Mouse (Mus musculus): Measurements from ENCODE around the gene 1700022I11Rik.

Gene 1700022I11Rik

GRCm38 (mm10) chr4:42969304-42969703 lies at the start of gene 1700022I11Rik:
1700022I11Rik (plus strand) TSS chr4:42969604.
- no peak for DNase-seq

DNA sequence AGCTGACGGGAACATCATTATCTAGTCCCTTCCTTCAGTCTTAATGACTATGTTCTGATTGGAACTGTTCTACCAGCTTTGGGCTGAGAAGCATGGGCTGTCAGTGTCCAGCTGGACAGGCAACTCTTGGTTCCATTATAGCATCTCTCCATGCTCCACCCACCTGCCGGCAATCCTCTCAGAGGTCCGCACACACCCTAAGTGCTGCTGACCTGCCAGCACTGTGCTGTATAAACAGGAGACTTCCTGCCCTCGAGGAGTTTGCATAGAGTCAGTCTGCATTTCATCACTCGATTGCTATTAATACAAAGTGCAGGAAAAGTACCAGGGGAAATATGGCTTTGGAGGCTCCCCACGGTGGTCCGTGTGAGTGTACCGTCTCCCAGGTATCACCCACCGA lies 48.7 kb upstream of the 1700022I11Rik start:
- DNase-seq, result no peak

- DNase-seq, result no peak
Measured at GRCm38 (mm10) chr4:42921536-42921935, 47.9 kb upstream of the 1700022I11Rik start.

DNA sequence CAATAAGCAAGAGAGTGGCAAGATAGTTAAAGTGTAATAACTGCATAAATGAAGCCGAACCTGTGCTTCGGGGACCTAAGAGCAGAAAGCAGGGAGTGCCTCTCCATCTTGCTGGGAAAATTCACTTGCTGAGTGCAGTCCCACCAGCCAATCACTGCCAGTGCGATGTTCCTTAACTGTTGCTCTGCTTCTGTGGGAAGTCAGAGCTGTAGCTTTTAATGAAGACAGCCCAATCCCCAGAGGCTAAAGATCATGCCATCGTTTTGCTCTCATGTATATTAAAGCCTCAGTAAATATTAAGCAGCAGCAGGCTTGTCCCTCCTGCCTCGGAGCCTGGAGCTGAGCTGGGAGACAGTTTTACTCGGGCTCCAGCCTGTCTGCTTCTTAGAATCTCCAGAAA lies 47.3 kb upstream of the 1700022I11Rik start:
- DNase-seq, result no peak

- no peak for DNase-seq
Measured at GRCm38 (mm10) chr4:42922461-42922860, 46.9 kb upstream of the 1700022I11Rik start.

- DNase-seq, result no peak
Measured at GRCm38 (mm10) chr4:42924095-42924710, 45.2 kb upstream of the 1700022I11Rik start.

- no peak for DNase-seq
Measured at GRCm38 (mm10) chr4:42928209-42928608, 41.2 kb upstream of the 1700022I11Rik start.

- no peak for DNase-seq
Measured at GRCm38 (mm10) chr4:42928952-42929351, 40.5 kb upstream of the 1700022I11Rik start.

DNA sequence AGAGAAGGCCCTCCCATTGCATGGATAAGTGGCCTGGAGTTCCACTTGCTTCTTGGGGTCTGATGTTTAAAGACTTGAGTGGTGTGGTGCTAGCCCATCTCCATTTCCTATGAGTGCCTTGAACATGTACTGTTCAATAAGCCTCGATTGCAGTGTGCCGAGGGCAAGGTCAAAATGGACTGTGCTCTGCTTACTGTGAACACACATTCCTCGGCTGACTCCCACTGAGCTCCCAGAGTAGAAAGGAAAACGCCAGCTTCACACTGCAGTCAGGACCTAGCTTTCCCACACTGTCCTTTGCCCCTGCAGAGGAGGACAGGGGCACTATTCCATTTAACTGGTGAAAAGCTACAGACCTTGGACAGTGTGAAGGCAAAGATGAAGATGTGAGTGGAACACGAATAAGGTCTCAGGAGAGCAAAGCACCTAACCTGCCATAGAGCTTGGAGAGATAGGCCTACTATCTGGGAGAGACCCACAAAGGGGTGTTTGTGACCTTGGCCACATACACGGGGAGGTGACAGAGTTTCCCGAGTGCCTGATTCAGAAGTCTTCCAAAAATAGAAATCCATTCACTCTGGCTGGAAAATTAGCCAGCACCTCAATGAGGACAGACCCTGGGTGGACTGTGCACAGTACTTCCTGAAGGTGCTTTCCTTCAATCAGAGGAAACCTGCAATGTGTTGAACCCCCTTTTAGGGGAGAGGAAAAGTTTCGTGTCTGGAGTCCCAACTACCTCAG lies 37.0 kb upstream of the 1700022I11Rik start:
- no peak for DNase-seq

- DNase-seq, result no peak
Measured at GRCm38 (mm10) chr4:42933630-42934029, 35.8 kb upstream of the 1700022I11Rik start.

GRCm38 (mm10) chr4:42941396-42941795 lies 28.0 kb upstream of the 1700022I11Rik start:
- no peak for DNase-seq

GRCm38 (mm10) chr4:42943341-42943740 lies 26.1 kb upstream of the 1700022I11Rik start:
- no peak for DNase-seq

DNA sequence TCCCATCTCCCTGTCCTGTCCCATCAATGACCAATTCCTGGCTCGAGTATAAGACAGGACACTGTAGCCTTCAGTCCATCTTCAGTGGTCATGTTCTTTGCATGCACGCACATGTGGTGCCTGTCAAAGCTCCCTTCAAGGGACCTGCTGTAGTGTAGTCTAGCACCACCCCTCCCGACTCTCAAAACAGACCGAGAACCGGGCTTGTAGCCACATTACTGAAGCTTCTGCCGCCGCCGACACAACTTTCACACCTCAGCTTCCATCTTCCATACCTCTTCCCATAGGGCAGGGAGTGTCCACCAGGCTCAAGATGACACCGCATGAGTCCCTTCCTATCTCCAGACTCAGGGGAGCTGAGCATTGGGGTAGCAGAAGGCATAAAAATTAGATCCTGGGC lies 25.2 kb upstream of the 1700022I11Rik start:
- no peak for DNase-seq

GRCm38 (mm10) chr4:42945043-42945442 lies 24.4 kb upstream of the 1700022I11Rik start:
- no peak for DNase-seq

DNA sequence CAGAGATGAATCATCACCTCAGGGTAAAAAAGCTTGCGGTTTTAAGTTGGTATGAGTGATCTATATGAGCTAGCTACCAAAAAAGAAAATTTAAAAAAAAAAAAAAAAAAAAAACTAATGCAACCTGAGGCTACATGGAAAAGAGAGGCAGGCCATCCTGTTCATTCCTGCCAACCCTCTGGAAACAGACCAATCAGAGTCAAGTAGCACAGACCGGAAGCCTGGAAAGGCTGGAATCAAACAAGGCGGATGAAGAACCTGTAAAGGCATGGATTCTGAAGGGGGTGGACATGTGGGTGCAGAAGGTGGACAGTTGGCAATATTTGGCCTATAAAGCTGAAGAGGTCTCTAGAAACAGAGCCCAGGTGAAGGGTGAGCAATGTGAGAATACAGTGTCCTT lies 24.0 kb upstream of the 1700022I11Rik start:
- no peak for DNase-seq

DNA sequence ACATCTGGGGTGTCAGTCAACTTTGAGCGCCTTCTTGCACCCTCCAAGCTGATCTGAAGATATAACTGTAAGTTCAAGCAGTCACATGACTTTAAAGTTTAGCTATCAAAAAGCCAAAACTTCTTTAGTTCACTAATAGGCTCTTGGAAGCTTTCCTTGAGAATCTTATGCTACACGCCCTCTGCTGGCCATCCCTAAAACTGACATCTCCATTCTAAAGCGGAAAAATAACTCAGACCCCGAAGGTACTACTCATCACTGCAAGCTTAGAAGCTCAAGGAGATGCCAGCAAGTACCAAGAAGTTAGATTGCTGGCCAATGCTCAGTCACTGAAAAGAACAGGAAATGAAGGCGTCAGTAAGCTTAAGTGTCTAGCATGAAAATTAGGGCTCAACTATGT lies 23.5 kb upstream of the 1700022I11Rik start:
- peak; percentile 54 for DNase-seq

GRCm38 (mm10) chr4:42946733-42947290 lies 22.6 kb upstream of the 1700022I11Rik start:
- no peak for DNase-seq

- DNase-seq, result no peak
Measured at GRCm38 (mm10) chr4:42948527-42948926, 20.9 kb upstream of the 1700022I11Rik start.

DNA sequence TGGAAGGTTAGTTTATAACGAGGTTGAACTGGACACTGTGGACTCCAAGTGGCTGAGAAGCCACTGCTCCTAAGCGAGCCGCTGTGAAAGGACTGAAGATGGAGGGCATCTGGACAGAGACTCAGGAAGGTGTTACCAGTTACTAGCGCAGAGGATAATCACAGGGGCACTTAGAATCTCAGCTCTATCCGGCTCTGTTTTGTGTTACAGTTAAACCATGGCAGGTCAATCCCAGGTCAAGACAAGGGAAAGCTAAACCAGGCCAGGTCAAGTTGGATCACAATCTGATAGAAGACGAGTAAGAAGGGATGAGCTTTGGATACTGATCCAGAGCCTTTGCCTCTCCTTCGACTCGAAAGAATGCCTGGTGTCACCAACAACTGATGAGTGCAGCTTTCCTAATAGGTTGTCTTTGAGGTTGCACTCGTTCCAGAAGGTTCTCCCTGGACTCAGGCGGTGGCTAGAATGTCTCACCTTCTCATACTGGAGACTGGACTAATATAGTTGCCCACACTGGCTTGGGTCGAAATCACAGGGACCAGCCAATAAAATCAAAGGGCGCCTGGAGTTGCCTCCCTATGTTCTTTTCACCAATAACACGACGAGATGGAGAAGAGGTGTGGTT lies 20.2 kb upstream of the 1700022I11Rik start:
- no peak for DNase-seq

GRCm38 (mm10) chr4:42949676-42950051 lies 19.7 kb upstream of the 1700022I11Rik start, which contains the start of gene Dnajb5:
Dnajb5 (plus strand) TSS chr4:42949814.
- peak; percentile 98 for DNase-seq

- peak; percentile 78 for DNase-seq
Measured at GRCm38 (mm10) chr4:42950065-42950558, 19.3 kb upstream of the 1700022I11Rik start.

DNA sequence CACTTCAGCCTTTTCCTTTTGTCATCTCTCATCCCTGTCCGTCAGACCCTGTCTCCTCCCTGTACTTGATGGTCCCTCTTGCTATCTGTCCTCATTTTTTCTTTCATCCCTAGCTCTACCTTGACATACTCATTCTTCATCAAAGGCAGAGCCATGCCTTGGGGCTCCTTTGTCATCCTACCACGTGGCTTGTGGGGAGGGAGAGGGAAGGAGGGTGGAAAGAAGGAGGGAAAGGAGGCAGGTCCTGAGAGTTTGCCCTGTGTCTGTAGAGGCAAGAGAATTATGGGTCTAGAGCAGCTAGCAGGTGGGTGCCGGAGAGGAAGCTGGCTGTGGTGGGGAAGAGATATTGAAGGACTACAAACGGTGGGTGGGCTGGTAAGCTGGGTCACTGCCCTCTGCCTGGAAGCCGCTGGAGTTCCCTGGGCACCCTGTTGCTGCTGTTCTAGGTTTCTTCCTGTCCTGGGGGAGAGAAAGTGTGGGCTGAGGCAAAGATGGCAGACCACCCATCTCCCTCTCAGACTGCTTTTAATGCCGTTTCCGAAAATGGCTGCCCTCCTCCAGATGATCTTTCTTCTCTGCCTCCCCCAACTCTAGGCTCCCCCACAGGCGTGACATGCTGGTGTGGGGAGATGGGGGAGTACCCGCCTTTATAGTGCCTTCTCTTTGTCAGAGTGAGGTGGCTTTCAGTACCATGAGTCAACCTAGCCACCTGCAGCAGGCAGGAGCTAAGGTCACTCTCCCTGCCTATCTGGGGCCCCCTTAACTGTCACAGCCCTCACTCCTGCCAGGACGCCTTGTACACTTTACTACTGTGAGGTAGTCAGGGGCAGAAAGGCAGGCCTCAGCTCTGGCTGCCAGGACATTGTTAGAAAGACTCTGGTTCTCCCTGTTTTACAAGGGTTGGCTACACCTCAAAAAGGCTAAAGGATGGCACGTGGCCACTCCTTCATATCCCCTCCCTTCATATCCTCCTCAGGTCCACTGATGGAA lies 17.9 kb upstream of the 1700022I11Rik start:
- DNase-seq, result no peak

Data from cerebellum, adult 11 months (tissue).